Mouse (Mus musculus): Measurements from ENCODE around the gene Pard3. TPM values are rescaled to one million over a fixed set of nuclear protein-coding genes. Genes with fewer than 3 reads are reported as not detected.
"Not testable (repeated sequence)": the region's sequence is repeated elsewhere in the genome, so short reads cannot be mapped to it uniquely, and the experiment has no call there.

Pard3 gene
- polyA plus RNA-seq, 1 experiment from 2014 or later = 16.5 TPM

DNA sequence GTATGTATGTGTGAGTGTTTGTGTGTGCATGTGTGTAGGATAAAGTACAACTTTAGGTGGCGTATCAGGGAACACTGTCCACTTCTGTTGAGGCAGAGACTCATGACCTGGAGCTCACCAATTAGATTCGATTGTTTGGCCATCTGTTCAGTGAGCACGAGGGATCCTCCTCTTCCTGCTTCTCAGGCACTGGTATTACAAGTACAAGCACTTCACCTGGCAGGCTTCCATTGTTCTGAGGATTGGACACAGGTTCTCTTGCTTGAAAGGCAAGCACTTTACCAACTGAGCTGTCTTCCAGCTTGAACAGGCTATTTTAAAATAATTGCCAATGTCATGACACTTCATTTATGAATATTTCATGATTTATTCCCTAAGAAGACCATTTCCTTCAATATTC, 88.0 kb downstream of the Pard3 start:
- ATAC-seq = no peak
- Histone ChIP-seq H3K4me1 (ENCODE audit: control insufficient read depth, insufficient read depth, low read length) (no peaks in the 10 kb centered on the region), H3K27ac (ENCODE audit: low read depth, low read length) (no peak overlapping the region), H3K4me3 (ENCODE audit: low read depth, low read length) (no peak overlapping the region), H3K9ac (ENCODE audit: low read length) (no peak overlapping the region), H3K27me3 (replicated peaks; ENCODE audit: control insufficient read depth, insufficient read depth, low read length) (no peaks in the 10 kb centered on the region), H3K4me2 (ENCODE audit: low read length) (no peak overlapping the region), H3K36me3 (ENCODE audit: control insufficient read depth, insufficient read depth, low read length) (no peaks in the 10 kb centered on the region), H3K9me3 (replicated peaks; ENCODE audit: control insufficient read depth, low read length) (no peaks in the 10 kb centered on the region)
- peak; percentile 27 for DNase-seq (ENCODE audit: low spot score)
- 68% methylated on average over 3 of the region's 3 CpGs for WGBS

DNA sequence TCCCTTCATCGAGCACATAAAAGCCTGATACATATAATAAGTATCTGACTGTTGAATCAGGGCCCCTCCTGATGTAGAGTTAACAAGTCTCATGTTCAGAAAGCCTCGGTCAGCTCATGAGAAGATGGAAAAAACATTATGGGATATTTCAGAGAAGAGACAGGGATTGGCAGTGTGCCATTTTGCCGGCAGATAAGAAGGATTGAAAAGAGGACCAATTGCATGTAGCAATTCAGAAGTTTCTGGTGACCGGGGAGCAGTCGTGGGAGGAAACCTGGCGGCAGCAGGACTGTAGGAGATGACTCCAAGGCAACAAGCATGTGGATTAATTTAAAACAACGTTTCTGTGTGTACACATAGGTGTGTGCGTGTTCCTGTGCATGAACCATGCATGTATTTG, 93.4 kb downstream of the Pard3 start:
- Histone ChIP-seq H3K36me3 (ENCODE audit: control insufficient read depth, insufficient read depth, low read length) (no peaks in the 10 kb centered on the region), H3K4me3 (ENCODE audit: low read depth, low read length) (no peak overlapping the region), H3K27ac (ENCODE audit: low read depth, low read length) (no peak overlapping the region), H3K9ac (ENCODE audit: low read length) (no peak overlapping the region), H3K9me3 (replicated peaks; ENCODE audit: control insufficient read depth, low read length) (no peaks in the 10 kb centered on the region), H3K27me3 (replicated peaks; ENCODE audit: control insufficient read depth, insufficient read depth, low read length) (no peaks in the 10 kb centered on the region), H3K4me1 (ENCODE audit: control insufficient read depth, insufficient read depth, low read length) (0 out of 2 replicates have a peak, but pooled peaks cover 4% of the 10 kb centered on the region), H3K4me2 (ENCODE audit: low read length) (no peak overlapping the region)
- DNase-seq (ENCODE audit: low spot score) (no peak), ATAC-seq (no peak)
- 55% methylated on average over 8 of the region's 8 CpGs for WGBS

DNA sequence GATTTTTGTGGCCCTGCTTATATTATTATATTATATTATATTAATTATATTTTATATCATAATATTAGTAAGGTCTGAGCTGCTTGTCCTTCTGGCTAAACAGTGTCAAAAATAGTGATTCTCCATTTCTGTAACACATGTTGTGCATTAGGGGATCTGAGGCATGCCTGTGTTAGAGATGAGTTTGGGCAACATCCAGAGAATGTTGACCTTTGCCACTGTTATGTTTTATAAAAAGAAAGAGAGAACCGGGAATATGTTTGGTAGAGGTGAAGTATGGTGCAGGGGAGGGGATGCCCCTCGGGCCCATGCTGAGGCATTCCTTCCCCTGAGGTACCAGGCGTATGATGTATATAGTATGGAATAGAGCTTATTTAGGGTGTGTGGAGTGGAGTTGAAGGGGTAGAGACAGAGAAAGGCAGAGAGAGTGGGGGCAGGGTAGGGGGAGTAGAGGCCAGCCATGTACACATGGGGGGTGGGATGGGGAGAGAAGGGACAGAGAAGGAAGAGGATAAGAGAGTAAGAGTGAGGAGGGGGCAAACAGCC, 95.8 kb downstream of the Pard3 start:
- WGBS = 74% methylated on average over 3 of the region's 3 CpGs
- H3K4me1 ChIP-seq (ENCODE audit: control insufficient read depth, insufficient read depth, low read length) = 0 out of 2 replicates have a peak, but pooled peaks cover 4% of the 10 kb centered on the region
- H3K4me2 ChIP-seq (ENCODE audit: low read length) = no peak overlapping the region
- no peaks in the 10 kb centered on the region for H3K36me3 ChIP-seq (ENCODE audit: control insufficient read depth, insufficient read depth, low read length)
- H3K9ac ChIP-seq (ENCODE audit: low read length) = no peak overlapping the region
- H3K9me3 ChIP-seq (replicated peaks; ENCODE audit: control insufficient read depth, low read length) = no peaks in the 10 kb centered on the region
- no peak overlapping the region for H3K27ac ChIP-seq (ENCODE audit: low read depth, low read length)
- no peaks in the 10 kb centered on the region for H3K27me3 ChIP-seq (replicated peaks; ENCODE audit: control insufficient read depth, insufficient read depth, low read length)
- H3K4me3 ChIP-seq (ENCODE audit: low read depth, low read length) = no peak overlapping the region
- DNase-seq (ENCODE audit: low spot score) (no peak), ATAC-seq (no peak)

DNA sequence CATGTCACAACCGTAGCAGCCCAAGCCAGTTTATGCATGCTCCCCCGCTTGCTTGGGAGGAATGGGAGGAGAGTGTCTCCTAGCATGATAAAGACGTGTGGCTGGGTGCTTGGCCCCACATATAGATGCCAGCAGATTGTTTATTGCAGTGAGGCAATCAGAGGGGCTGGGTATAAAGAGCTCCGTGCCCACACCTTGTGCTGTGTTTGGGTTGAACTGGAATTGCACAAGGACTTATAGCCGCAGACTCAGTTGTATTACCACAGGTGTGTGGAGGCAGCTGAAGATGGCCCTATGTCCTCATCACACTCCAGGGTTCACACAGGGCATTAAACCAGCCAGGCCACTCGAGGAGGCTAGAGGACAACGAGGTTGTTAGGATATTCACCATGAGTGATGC, 98.2 kb downstream of the Pard3 start:
- Histone ChIP-seq H3K27ac (ENCODE audit: low read depth, low read length) (no peak overlapping the region), H3K9ac (ENCODE audit: low read length) (no peak overlapping the region), H3K4me2 (ENCODE audit: low read length) (no peak overlapping the region), H3K36me3 (ENCODE audit: control insufficient read depth, insufficient read depth, low read length) (no peaks in the 10 kb centered on the region), H3K4me1 (ENCODE audit: control insufficient read depth, insufficient read depth, low read length) (0 out of 2 replicates have a peak, but pooled peaks cover 4% of the 10 kb centered on the region), H3K27me3 (replicated peaks; ENCODE audit: control insufficient read depth, insufficient read depth, low read length) (no peaks in the 10 kb centered on the region), H3K9me3 (replicated peaks; ENCODE audit: control insufficient read depth, low read length) (no peaks in the 10 kb centered on the region), H3K4me3 (ENCODE audit: low read depth, low read length) (no peak overlapping the region)
- 91% methylated on average over 7 of the region's 7 CpGs for WGBS
- ATAC-seq = no peak
- no peak for DNase-seq (ENCODE audit: low spot score)

DNA sequence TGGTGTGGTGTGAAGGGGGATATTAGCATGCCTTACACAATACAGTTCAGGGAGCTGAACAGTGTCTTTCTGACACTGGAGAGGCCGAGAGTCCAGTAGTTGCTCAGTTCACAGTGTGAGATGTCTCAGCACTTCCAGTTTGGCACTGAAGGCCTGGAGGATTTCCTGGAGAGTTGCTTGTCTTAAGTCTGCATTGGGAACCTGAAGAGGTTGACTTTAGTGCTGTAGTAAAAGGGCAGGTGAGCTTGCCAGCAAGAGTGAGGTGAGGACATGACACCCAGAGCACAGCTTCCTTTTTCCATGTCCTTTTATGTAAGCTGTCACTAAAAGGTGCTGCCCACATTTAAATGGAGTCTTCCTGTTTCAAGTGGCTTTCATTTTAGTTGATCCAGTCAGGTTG, 99.1 kb downstream of the Pard3 start:
- no peak overlapping the region for H3K9ac ChIP-seq (ENCODE audit: low read length)
- WGBS = 74% methylated on average over 1 of the region's 1 CpGs
- no peak overlapping the region for H3K4me2 ChIP-seq (ENCODE audit: low read length)
- H3K4me3 ChIP-seq (ENCODE audit: low read depth, low read length) = no peak overlapping the region
- no peaks in the 10 kb centered on the region for H3K4me1 ChIP-seq (ENCODE audit: control insufficient read depth, insufficient read depth, low read length)
- no peaks in the 10 kb centered on the region for H3K36me3 ChIP-seq (ENCODE audit: control insufficient read depth, insufficient read depth, low read length)
- DNase-seq (ENCODE audit: low spot score) = no peak
- no peak for ATAC-seq
- H3K27me3 ChIP-seq (replicated peaks; ENCODE audit: control insufficient read depth, insufficient read depth, low read length) = no peaks in the 10 kb centered on the region
- no peak overlapping the region for H3K27ac ChIP-seq (ENCODE audit: low read depth, low read length)
- H3K9me3 ChIP-seq (replicated peaks; ENCODE audit: control insufficient read depth, low read length) = no peaks in the 10 kb centered on the region

DNA sequence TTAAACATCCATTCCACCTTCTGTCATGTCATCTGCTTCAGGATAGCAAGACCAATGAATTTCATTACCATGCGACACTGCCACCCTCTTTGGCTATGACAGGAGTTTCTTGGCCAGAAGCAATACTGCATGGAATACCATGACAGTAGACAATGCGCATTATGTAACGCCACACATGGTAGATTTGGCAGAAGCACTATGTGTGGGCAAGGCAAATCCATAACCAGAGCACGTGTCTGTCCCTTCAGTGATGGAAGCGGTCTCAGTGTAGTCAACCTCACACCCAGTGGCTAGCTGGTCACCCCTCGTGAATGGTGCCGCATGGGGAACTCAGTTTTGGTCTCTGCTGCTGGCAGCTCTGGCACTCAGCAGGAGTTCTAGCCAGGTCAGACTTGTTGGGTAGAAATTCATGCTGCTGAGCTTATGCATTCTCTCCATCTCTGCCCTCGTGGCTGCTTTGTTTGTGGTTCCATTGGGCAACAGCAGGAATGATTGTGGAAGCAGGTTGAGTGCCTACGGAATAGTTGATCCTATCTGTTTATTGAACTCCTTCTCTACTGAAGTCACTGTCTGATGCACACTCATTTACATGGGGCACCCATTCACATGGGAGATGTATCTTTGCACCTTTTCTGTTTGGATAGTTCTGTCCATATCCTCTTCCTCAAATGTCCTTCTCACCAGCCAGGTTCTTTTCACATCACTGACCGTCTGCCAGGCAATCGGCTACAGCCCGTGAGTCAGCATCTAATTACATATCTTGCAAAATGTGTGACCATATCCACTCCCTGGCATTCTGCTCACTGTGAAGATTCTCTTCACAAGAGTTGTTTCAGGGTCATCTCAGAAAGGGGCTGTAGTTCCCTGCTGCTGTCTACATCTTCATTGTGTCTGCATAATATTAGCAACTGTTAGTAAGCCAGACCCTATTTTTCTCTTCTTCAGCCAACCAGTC, 100.9 kb downstream of the Pard3 start:
- H3K4me3 ChIP-seq (ENCODE audit: low read depth, low read length) = no peak overlapping the region
- H3K4me1 ChIP-seq (ENCODE audit: control insufficient read depth, insufficient read depth, low read length) = no peaks in the 10 kb centered on the region
- no peak for ATAC-seq
- no peak overlapping the region for H3K4me2 ChIP-seq (ENCODE audit: low read length)
- H3K36me3 ChIP-seq (ENCODE audit: control insufficient read depth, insufficient read depth, low read length) = no peaks in the 10 kb centered on the region
- 91% methylated on average over 12 of the region's 12 CpGs for WGBS
- H3K27me3 ChIP-seq (replicated peaks; ENCODE audit: control insufficient read depth, insufficient read depth, low read length) = no peaks in the 10 kb centered on the region
- H3K9ac ChIP-seq (ENCODE audit: low read length) = no peak overlapping the region
- no peak overlapping the region for H3K27ac ChIP-seq (ENCODE audit: low read depth, low read length)
- H3K9me3 ChIP-seq (replicated peaks; ENCODE audit: control insufficient read depth, low read length) = no peaks in the 10 kb centered on the region
- no peak for DNase-seq (ENCODE audit: low spot score)

DNA sequence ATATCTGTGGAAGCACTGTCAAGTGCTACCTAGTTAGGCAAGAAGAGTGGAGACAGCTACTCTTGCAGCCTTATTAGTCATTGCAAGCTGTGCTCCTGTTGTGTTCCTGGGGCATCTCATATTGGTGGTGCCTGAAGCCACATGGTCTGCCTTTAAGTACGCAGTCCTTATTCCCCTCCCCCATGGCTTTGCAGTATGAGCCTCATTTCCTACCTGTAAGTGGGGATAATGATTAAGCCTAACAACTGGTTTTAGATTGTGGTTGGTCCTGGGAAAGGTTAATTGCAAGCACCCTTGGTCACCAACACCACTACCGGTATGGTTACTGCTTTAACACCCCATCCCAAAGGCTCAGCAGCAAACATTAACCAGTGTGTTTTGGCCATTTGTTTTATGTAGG, 104.8 kb downstream of the Pard3 start:
- Histone ChIP-seq H3K9ac (ENCODE audit: low read length) (no peak overlapping the region), H3K36me3 (ENCODE audit: control insufficient read depth, insufficient read depth, low read length) (no peaks in the 10 kb centered on the region), H3K27ac (ENCODE audit: low read depth, low read length) (no peak overlapping the region), H3K4me3 (ENCODE audit: low read depth, low read length) (no peak overlapping the region), H3K4me2 (ENCODE audit: low read length) (no peak overlapping the region), H3K4me1 (ENCODE audit: control insufficient read depth, insufficient read depth, low read length) (no peaks in the 10 kb centered on the region), H3K27me3 (replicated peaks; ENCODE audit: control insufficient read depth, insufficient read depth, low read length) (no peaks in the 10 kb centered on the region), H3K9me3 (replicated peaks; ENCODE audit: control insufficient read depth, low read length) (no peaks in the 10 kb centered on the region)
- DNase-seq (ENCODE audit: low spot score) = no peak
- WGBS = 89% methylated on average over 2 of the region's 2 CpGs
- ATAC-seq = no peak

DNA sequence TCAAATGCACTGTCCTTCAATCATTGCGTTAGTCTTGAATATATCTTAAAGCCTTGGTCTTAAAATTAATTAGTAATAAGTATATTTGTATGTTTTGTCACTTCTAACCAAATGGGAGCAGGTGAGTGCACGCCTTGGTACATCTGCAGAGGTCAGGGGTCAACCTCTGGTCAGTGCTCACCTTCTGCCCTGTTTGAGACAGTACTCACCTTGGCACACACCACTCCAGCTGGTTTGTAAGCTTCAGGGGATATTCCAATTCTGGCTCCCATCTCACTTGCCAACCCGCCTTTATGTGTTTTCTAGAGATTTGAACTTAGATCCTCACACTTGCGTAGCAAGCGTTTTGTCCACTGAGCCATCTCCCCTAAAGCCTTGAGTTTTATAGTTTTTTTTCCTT, 105.7 kb downstream of the Pard3 start:
- Histone ChIP-seq H3K27me3 (replicated peaks; ENCODE audit: control insufficient read depth, insufficient read depth, low read length) (no peaks in the 10 kb centered on the region), H3K27ac (ENCODE audit: low read depth, low read length) (no peak overlapping the region), H3K9ac (ENCODE audit: low read length) (no peak overlapping the region), H3K36me3 (ENCODE audit: control insufficient read depth, insufficient read depth, low read length) (no peaks in the 10 kb centered on the region), H3K4me1 (ENCODE audit: control insufficient read depth, insufficient read depth, low read length) (no peaks in the 10 kb centered on the region), H3K9me3 (replicated peaks; ENCODE audit: control insufficient read depth, low read length) (no peaks in the 10 kb centered on the region), H3K4me2 (ENCODE audit: low read length) (no peak overlapping the region), H3K4me3 (ENCODE audit: low read depth, low read length) (no peak overlapping the region)
- ATAC-seq (no peak), DNase-seq (ENCODE audit: low spot score) (no peak)
- WGBS = 95% methylated on average over 5 of the region's 5 CpGs

DNA sequence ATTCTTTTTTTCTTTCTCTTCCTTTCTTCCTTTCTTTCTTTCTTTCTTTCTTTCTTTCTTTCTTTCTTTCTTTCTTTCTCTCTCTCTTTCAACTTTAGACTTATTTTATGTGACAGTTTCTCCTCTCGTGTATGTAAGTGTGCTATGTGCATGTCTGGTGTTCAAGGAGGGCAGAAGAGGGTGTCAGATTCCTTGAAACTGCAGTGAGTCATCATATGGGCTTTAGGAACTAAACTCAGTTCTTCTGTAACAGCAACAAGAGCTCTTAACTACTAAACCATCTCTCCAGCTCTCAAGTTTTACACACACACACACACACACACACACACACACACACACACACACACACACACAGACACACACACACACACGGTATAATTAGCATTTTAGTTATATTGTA, 106.7 kb downstream of the Pard3 start:
- not testable (repeated sequence) for H3K27ac ChIP-seq (ENCODE audit: low read depth, low read length); H3K4me2 ChIP-seq (ENCODE audit: low read length); H3K9me3 ChIP-seq (replicated peaks; ENCODE audit: control insufficient read depth, low read length); ATAC-seq; DNase-seq (ENCODE audit: low spot score); H3K9ac ChIP-seq (ENCODE audit: low read length); H3K4me3 ChIP-seq (ENCODE audit: low read depth, low read length); H3K4me1 ChIP-seq (ENCODE audit: control insufficient read depth, insufficient read depth, low read length); H3K36me3 ChIP-seq (ENCODE audit: control insufficient read depth, insufficient read depth, low read length); H3K27me3 ChIP-seq (replicated peaks; ENCODE audit: control insufficient read depth, insufficient read depth, low read length)
- 73% methylated on average over 2 of the region's 2 CpGs for WGBS

All from forebrain, embryonic 14.5 days (tissue).